Mouse (Mus musculus): ENCODE data around the gene Ctnnal1. TPM values are rescaled to one million over a fixed set of nuclear protein-coding genes. Genes with fewer than 3 reads are reported as not detected.

The Ctnnal1 gene
- 16.5 and 20.0 TPM in 2 replicates for polyA plus RNA-seq (2014; fragmentation: Nextera tagmentation; extraction: Ambion mirVana)

DNA sequence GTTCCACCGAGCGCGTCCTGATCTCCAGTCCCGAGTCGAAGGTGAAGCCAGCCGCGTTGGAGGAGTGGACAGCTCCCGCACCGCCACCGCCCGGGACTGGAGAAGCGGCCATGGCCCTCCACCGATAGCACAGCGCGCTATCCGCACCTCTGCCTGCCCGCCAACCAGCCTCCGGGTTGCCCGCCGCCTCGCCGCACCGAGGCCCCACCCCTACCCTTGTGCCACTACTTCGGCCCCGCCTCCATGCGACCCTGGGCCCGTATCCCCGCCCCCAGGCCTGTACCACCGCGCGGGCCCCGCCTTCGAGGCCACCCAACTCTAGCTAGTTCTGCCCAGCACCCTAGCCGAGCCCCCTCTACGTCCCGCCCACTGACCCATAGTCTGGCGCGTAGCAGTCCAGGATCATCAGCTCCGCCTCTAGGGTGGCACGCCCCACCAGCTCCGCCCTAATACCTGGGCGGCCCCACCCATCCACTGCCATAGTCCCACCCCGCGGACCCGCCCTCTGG lies at the start of gene Ctnnal1:
TSS of gene Ctnnal1 (minus strand) at position 186 of the 509 bp plus-strand sequence.
- Histone ChIP-seq H3K27me3 (replicated peaks; ENCODE audit: control insufficient read depth, insufficient read depth, low read length) (no peaks in the 10 kb centered on the region), H3K4me1 (replicated peaks; ENCODE audit: control insufficient read depth, insufficient read depth, low read length) (peaks cover 10% of the 10 kb centered on the region), H3K27ac (ENCODE audit: low read depth, low read length) (peak within 1 kb of the TSS; percentile 74), H3K36me3 (ENCODE audit: control insufficient read depth, insufficient read depth, low read length) (no peaks in the 10 kb centered on the region), H3K9ac (ENCODE audit: low read depth, low read length) (peak within 1 kb of the TSS; percentile 90), H3K4me3 (ENCODE audit: low read depth, low read length) (peak within 1 kb of the TSS; percentile 84), H3K9me3 (ENCODE audit: control insufficient read depth, low read length) (no peaks in the 10 kb centered on the region), H3K4me2 (peak within 1 kb of the TSS; percentile 96)
- ATAC-seq (replicated peaks; ENCODE audit: low FRiP score): peak; percentile 97
- peak; percentile 92 for DNase-seq (ENCODE audit: low spot score)
- 1% methylated on average over 45 of the region's 45 CpGs for WGBS

- Histone ChIP-seq H3K4me3 (ENCODE audit: low read depth, low read length) (no peak overlapping the region), H3K9ac (ENCODE audit: low read depth, low read length) (no peak overlapping the region), H3K9me3 (ENCODE audit: control insufficient read depth, low read length) (no peaks in the 10 kb centered on the region), H3K27ac (ENCODE audit: low read depth, low read length) (no peak overlapping the region), H3K4me1 (replicated peaks; ENCODE audit: control insufficient read depth, insufficient read depth, low read length) (no peaks in the 10 kb centered on the region), H3K4me2 (no peak overlapping the region), H3K27me3 (replicated peaks; ENCODE audit: control insufficient read depth, insufficient read depth, low read length) (no peaks in the 10 kb centered on the region), H3K36me3 (ENCODE audit: control insufficient read depth, insufficient read depth, low read length) (peaks cover 10% of the 10 kb centered on the region; the same call in 1 of the 2 replicates)
- DNase-seq (ENCODE audit: low spot score): no peak
- no peak for ATAC-seq (replicated peaks; ENCODE audit: low FRiP score)
- WGBS: 93% methylated on average over 1 of the region's 1 CpGs
Measured at GRCm38 (mm10) chr4:56914761-56915160, 49.8 kb upstream of the Ctnnal1 start.

GRCm38 (mm10) chr4:56914338-56914737 lies 49.4 kb upstream of the Ctnnal1 start:
- DNase-seq (ENCODE audit: low spot score): no peak

DNA sequence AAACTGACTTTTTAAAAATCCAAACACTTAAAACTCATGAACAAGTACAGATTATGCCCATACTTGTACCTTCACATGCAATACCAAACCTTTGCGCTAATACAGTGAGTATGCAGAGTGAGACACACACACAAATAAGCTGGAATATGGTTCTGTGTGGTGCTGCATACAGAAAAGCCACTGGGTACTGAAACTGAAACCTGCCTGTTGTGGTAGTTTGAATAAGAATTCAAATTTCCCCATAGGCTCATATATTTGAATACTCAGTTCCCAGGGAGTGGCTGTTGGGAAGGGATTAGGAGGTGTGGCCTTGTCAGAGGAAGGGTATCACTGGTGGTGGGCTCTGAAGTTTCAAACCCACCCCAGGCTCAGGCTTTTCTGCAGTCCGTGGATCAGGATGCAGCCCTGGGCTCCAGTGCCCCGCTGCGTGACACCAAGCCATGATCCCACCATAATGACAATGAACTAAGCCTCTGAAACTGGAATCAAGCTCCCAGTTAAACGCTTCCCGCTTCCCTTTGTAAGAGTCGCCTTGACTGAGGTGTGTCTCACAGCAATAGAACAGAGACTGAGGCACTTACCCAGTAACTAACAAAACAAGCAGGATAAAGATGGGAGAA lies 47.5 kb upstream of the Ctnnal1 start:
- WGBS: 92% methylated on average over 7 of the region's 7 CpGs
- H3K9me3 ChIP-seq (ENCODE audit: control insufficient read depth, low read length): no peaks in the 10 kb centered on the region
- no peak overlapping the region for H3K27ac ChIP-seq (ENCODE audit: low read depth, low read length)
- no peak overlapping the region for H3K4me3 ChIP-seq (ENCODE audit: low read depth, low read length)
- H3K27me3 ChIP-seq (replicated peaks; ENCODE audit: control insufficient read depth, insufficient read depth, low read length): no peaks in the 10 kb centered on the region
- peaks cover 14% of the 10 kb centered on the region; the same call in 1 of the 2 replicates for H3K36me3 ChIP-seq (ENCODE audit: control insufficient read depth, insufficient read depth, low read length)
- no peak overlapping the region for H3K4me2 ChIP-seq
- no peak for ATAC-seq (replicated peaks; ENCODE audit: low FRiP score)
- DNase-seq (ENCODE audit: low spot score): no peak
- H3K9ac ChIP-seq (ENCODE audit: low read depth, low read length): no peak overlapping the region
- H3K4me1 ChIP-seq (replicated peaks; ENCODE audit: control insufficient read depth, insufficient read depth, low read length): no peaks in the 10 kb centered on the region

More at GRCm38 (mm10) chr4:56914338-56914737, 49.4 kb upstream of the Ctnnal1 start:
- Histone ChIP-seq H3K9ac (ENCODE audit: low read depth, low read length) (no peak overlapping the region), H3K27me3 (replicated peaks; ENCODE audit: control insufficient read depth, insufficient read depth, low read length) (no peaks in the 10 kb centered on the region), H3K36me3 (ENCODE audit: control insufficient read depth, insufficient read depth, low read length) (peaks cover 13% of the 10 kb centered on the region; the same call in 1 of the 2 replicates), H3K4me3 (ENCODE audit: low read depth, low read length) (no peak overlapping the region), H3K4me1 (replicated peaks; ENCODE audit: control insufficient read depth, insufficient read depth, low read length) (no peaks in the 10 kb centered on the region), H3K4me2 (no peak overlapping the region), H3K27ac (ENCODE audit: low read depth, low read length) (no peak overlapping the region), H3K9me3 (ENCODE audit: control insufficient read depth, low read length) (no peaks in the 10 kb centered on the region)
- ATAC-seq (replicated peaks; ENCODE audit: low FRiP score): no peak
- 91% methylated on average over 6 of the region's 6 CpGs for WGBS

GRCm38 (mm10) chr4:56909568-56909967 lies 44.6 kb upstream of the Ctnnal1 start:
- Histone ChIP-seq H3K27ac (ENCODE audit: low read depth, low read length) (no peak overlapping the region), H3K27me3 (replicated peaks; ENCODE audit: control insufficient read depth, insufficient read depth, low read length) (no peaks in the 10 kb centered on the region), H3K4me1 (replicated peaks; ENCODE audit: control insufficient read depth, insufficient read depth, low read length) (no peaks in the 10 kb centered on the region), H3K9ac (ENCODE audit: low read depth, low read length) (no peak overlapping the region), H3K9me3 (ENCODE audit: control insufficient read depth, low read length) (no peaks in the 10 kb centered on the region), H3K4me2 (no peak overlapping the region), H3K4me3 (ENCODE audit: low read depth, low read length) (no peak overlapping the region), H3K36me3 (ENCODE audit: control insufficient read depth, insufficient read depth, low read length) (peaks cover 20% of the 10 kb centered on the region; the same call in 1 of the 2 replicates)
- WGBS: 89% methylated on average over 3 of the region's 3 CpGs
- no peak for ATAC-seq (replicated peaks; ENCODE audit: low FRiP score)
- DNase-seq (ENCODE audit: low spot score): no peak

GRCm38 (mm10) chr4:56907671-56908070 lies 42.7 kb upstream of the Ctnnal1 start:
- Histone ChIP-seq H3K4me3 (ENCODE audit: low read depth, low read length) (no peak overlapping the region), H3K36me3 (ENCODE audit: control insufficient read depth, insufficient read depth, low read length) (peaks cover 28% of the 10 kb centered on the region), H3K9ac (ENCODE audit: low read depth, low read length) (no peak overlapping the region), H3K27me3 (replicated peaks; ENCODE audit: control insufficient read depth, insufficient read depth, low read length) (no peaks in the 10 kb centered on the region), H3K9me3 (ENCODE audit: control insufficient read depth, low read length) (no peaks in the 10 kb centered on the region), H3K27ac (ENCODE audit: low read depth, low read length) (no peak overlapping the region), H3K4me2 (no peak overlapping the region), H3K4me1 (replicated peaks; ENCODE audit: control insufficient read depth, insufficient read depth, low read length) (no peaks in the 10 kb centered on the region)
- 90% methylated on average over 5 of the region's 5 CpGs for WGBS
- no peak for DNase-seq (ENCODE audit: low spot score)
- no peak for ATAC-seq (replicated peaks; ENCODE audit: low FRiP score)

GRCm38 (mm10) chr4:56906926-56907325 lies 41.9 kb upstream of the Ctnnal1 start:
- no peak overlapping the region for H3K4me2 ChIP-seq
- no peak for ATAC-seq (replicated peaks; ENCODE audit: low FRiP score)
- H3K36me3 ChIP-seq (ENCODE audit: control insufficient read depth, insufficient read depth, low read length): peaks cover 32% of the 10 kb centered on the region
- 92% methylated on average over 3 of the region's 3 CpGs for WGBS
- H3K9ac ChIP-seq (ENCODE audit: low read depth, low read length): no peak overlapping the region
- H3K27me3 ChIP-seq (replicated peaks; ENCODE audit: control insufficient read depth, insufficient read depth, low read length): no peaks in the 10 kb centered on the region
- no peaks in the 10 kb centered on the region for H3K4me1 ChIP-seq (replicated peaks; ENCODE audit: control insufficient read depth, insufficient read depth, low read length)
- DNase-seq (ENCODE audit: low spot score): no peak
- no peak overlapping the region for H3K27ac ChIP-seq (ENCODE audit: low read depth, low read length)
- H3K9me3 ChIP-seq (ENCODE audit: control insufficient read depth, low read length): no peaks in the 10 kb centered on the region
- H3K4me3 ChIP-seq (ENCODE audit: low read depth, low read length): no peak overlapping the region

GRCm38 (mm10) chr4:56905507-56905906 lies 40.5 kb upstream of the Ctnnal1 start:
- WGBS: 89% methylated on average over 5 of the region's 5 CpGs
- Histone ChIP-seq H3K36me3 (ENCODE audit: control insufficient read depth, insufficient read depth, low read length) (peaks cover 32% of the 10 kb centered on the region), H3K9ac (ENCODE audit: low read depth, low read length) (no peak overlapping the region), H3K4me2 (no peak overlapping the region), H3K4me1 (replicated peaks; ENCODE audit: control insufficient read depth, insufficient read depth, low read length) (no peaks in the 10 kb centered on the region), H3K9me3 (ENCODE audit: control insufficient read depth, low read length) (no peaks in the 10 kb centered on the region), H3K27ac (ENCODE audit: low read depth, low read length) (no peak overlapping the region), H3K27me3 (replicated peaks; ENCODE audit: control insufficient read depth, insufficient read depth, low read length) (no peaks in the 10 kb centered on the region), H3K4me3 (ENCODE audit: low read depth, low read length) (no peak overlapping the region)
- DNase-seq (ENCODE audit: low spot score): no peak
- no peak for ATAC-seq (replicated peaks; ENCODE audit: low FRiP score)

DNA sequence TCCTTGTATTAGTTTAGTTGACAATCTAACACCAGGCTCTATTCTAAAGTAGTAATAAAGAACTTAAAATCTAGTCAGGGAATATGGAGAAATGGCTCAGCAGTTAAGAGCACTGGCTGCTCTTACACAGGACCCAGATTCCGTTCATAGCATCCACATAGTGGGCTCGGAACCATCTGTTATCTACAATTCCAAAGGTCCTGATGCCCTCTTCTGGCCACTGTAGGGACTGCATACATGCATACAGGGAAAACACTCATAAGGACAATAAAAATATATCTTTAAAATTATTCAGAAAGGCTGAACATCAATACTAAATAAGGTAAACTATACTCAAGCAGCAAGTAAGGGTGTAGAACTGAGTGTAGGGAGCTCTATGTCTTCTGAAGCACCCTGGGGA lies 36.7 kb upstream of the Ctnnal1 start:
- no peak overlapping the region for H3K27ac ChIP-seq (ENCODE audit: low read depth, low read length)
- no peak overlapping the region for H3K9ac ChIP-seq (ENCODE audit: low read depth, low read length)
- no peak overlapping the region for H3K4me3 ChIP-seq (ENCODE audit: low read depth, low read length)
- WGBS: 89% methylated on average over 2 of the region's 2 CpGs
- no peaks in the 10 kb centered on the region for H3K9me3 ChIP-seq (ENCODE audit: control insufficient read depth, low read length)
- no peak for ATAC-seq (replicated peaks; ENCODE audit: low FRiP score)
- DNase-seq (ENCODE audit: low spot score): no peak
- peaks cover 33% of the 10 kb centered on the region for H3K36me3 ChIP-seq (ENCODE audit: control insufficient read depth, insufficient read depth, low read length)
- H3K27me3 ChIP-seq (replicated peaks; ENCODE audit: control insufficient read depth, insufficient read depth, low read length): no peaks in the 10 kb centered on the region
- no peak overlapping the region for H3K4me2 ChIP-seq
- no peaks in the 10 kb centered on the region for H3K4me1 ChIP-seq (replicated peaks; ENCODE audit: control insufficient read depth, insufficient read depth, low read length)

Measured in liver, embryonic 11.5 days (tissue).